Mouse (Mus musculus) C2C12 (cell line): ENCODE measurements around the gene Anks1b.

Experiments
- CTCF ChIP-seq: IDR thresholded peaks from one replicate; pipeline ENCODE4 v1.5.1; 2011; ENCODE audit not compliant: control insufficient read depth, insufficient read depth, insufficient read length
- MAX ChIP-seq: IDR thresholded peaks from one replicate; pipeline ENCODE4 v1.6.1; 2011; ENCODE audit warnings: mild to moderate bottlenecking, control low read depth
- MYOG ChIP-seq: IDR thresholded peaks from one replicate; pipeline ENCODE4 v1.6.1; 2011; ENCODE audit not compliant: control insufficient read depth, insufficient read length; ENCODE audit errors: extremely low read depth
- USF1 ChIP-seq: IDR thresholded peaks from one replicate; pipeline ENCODE4 v1.6.1; 2011; ENCODE audit warnings: low read depth, mild to moderate bottlenecking, control low read depth, moderate library complexity

DNA sequence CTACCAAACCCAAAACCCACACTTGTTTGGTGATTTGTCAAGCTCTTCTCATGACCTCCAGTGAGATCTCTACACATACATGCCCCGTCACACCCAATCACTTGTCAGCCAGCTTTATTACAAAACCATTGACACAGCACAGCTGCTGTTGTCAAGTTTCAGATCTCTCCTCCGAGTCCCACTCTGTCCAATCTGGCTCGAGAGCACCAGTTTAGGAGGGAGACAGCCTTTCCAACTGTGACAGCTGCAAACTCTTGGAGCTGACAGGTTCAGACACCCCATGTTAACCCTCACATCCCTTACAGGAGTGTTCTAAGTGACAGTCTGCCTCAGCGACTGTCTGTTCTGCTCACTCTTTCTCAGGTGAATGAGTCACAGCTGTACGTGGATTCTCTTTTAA, 239.4 kb downstream of the Anks1b start:
- TF ChIP-seq CTCF (no peak), USF1 (no peak), MYOG (no peak), MAX (no peak)
